Mouse (Mus musculus): ENCODE results near the gene Synpo2. TPM values are rescaled to one million over a fixed set of nuclear protein-coding genes. Genes with fewer than 3 reads are reported as not detected.
A peak's percentile ranks its signal among the peaks of the same experiment; 100 is the strongest.

Synpo2 gene
- polyA plus RNA-seq (2012; fragmentation: generic; extraction: Trizol), result 7.2 TPM
- long read RNA-seq, experiment 1, full-length matches to known transcripts, result 3 of 9 reads
- long read RNA-seq, experiment 1, partial matches to known transcripts, result 0 of 9 reads
- long read RNA-seq, experiment 1, other reads (novel, unspliced or antisense), result 6 of 9 reads
- long read RNA-seq, experiment 2, full-length matches to known transcripts, result 16 of 23 reads
- long read RNA-seq, experiment 2, partial matches to known transcripts, result 1 of 23 reads
- long read RNA-seq, experiment 2, other reads (novel, unspliced or antisense), result 6 of 23 reads

DNA sequence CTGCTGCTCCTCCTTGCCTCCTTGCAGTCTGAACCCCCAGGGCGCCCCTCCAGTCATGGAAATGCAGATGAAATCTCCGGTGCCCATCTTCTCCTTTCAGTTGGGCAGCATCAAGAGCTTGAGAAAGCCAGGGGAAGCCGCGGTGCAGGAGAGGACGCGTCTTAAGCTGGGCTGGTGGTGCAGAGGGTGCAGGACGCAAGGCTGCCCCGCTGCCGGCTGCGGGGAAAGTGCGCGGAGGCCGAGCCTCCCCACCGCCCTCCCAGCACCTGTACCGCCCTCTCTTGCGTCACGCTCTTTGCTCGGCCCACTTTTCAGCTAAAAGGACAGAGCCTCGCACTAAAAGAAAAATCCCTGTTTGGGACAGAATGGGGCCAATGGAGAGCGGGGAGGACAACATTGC is at the start of gene Synpo2:
Gene Synpo2, minus strand, starts transcription at position 229 of the 400 bp plus-strand sequence.
- Histone ChIP-seq H3K4me3 (ENCODE audit: insufficient read depth, poor library complexity, severe bottlenecking) (peak within 1 kb of the TSS; percentile 26), H3K79me3 (ENCODE audit: low read depth) (no peaks in the 10 kb centered on the region), H3K36me3 (ENCODE audit: control insufficient read depth, insufficient read depth) (no peaks in the 10 kb centered on the region), H3ac (ENCODE audit: control insufficient read depth, insufficient read length, low read depth) (peak within 1 kb of the TSS; percentile 74), H3K79me2 (ENCODE audit: control insufficient read depth, insufficient read depth) (no peaks in the 10 kb centered on the region), H3K27me3 (ENCODE audit: control insufficient read depth, insufficient read depth, insufficient read length) (no peaks in the 10 kb centered on the region)
- no peak for TF ChIP-seq MYOG (IDR thresholded peaks at IDR 0.05; ENCODE audit: control insufficient read depth, extremely low read depth, insufficient read length)
- no peak for TF ChIP-seq CTCF (IDR thresholded peaks at IDR 0.05; ENCODE audit: control insufficient read depth, insufficient read depth, insufficient read length)
- TF ChIP-seq CEBPB (IDR thresholded peaks at IDR 0.05; ENCODE audit: low read depth), result peak; percentile 29

DNA sequence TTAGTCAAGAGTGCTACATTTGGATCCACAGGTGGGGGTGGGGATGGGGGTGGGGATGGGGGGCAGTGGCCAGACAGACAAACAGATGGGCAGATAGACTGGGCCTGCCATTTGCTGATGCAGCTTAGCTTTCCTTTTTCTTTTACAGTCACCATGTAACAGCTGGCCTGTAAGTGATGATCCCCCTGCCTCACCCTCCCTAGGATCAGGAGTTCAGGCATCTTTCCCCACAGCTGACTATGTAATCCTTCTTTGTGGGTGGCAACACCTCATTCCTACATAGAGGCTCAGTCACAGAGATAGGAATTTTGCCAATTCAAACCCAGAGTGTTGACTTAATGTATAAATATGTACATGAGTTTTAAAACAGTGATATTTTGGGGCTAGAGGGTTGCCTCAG is 49.7 kb upstream of the Synpo2 start:
- Histone ChIP-seq H3K79me3 (ENCODE audit: low read depth) (peaks cover 30% of the 10 kb centered on the region), H3ac (ENCODE audit: control insufficient read depth, insufficient read length, low read depth) (no peak overlapping the region), H3K79me2 (ENCODE audit: control insufficient read depth, insufficient read depth) (peaks cover 96% of the 10 kb centered on the region), H3K27me3 (ENCODE audit: control insufficient read depth, insufficient read depth, insufficient read length) (no peaks in the 10 kb centered on the region), H3K36me3 (ENCODE audit: control insufficient read depth, insufficient read depth) (peaks cover 52% of the 10 kb centered on the region), H3K4me3 (ENCODE audit: insufficient read depth, poor library complexity, severe bottlenecking) (no peak overlapping the region)
- no peak for TF ChIP-seq CEBPB (IDR thresholded peaks at IDR 0.05; ENCODE audit: low read depth)
- TF ChIP-seq FOSL1 (IDR thresholded peaks at IDR 0.05; ENCODE audit: insufficient read depth, low read length, poor library complexity, severe bottlenecking), result no peak
- TF ChIP-seq MYOD1 (IDR thresholded peaks at IDR 0.05; ENCODE audit: control insufficient read depth, insufficient read length, low read depth), result no peak
- no peak for TF ChIP-seq MYOG (IDR thresholded peaks at IDR 0.05; ENCODE audit: control insufficient read depth, extremely low read depth, insufficient read length)
- no peak for TF ChIP-seq USF1 (IDR thresholded peaks at IDR 0.05; ENCODE audit: low read depth)
- no peak for TF ChIP-seq MAX (IDR thresholded peaks at IDR 0.05)
- no peak for TF ChIP-seq CTCF (IDR thresholded peaks at IDR 0.05; ENCODE audit: control insufficient read depth, insufficient read depth, insufficient read length)

DNA sequence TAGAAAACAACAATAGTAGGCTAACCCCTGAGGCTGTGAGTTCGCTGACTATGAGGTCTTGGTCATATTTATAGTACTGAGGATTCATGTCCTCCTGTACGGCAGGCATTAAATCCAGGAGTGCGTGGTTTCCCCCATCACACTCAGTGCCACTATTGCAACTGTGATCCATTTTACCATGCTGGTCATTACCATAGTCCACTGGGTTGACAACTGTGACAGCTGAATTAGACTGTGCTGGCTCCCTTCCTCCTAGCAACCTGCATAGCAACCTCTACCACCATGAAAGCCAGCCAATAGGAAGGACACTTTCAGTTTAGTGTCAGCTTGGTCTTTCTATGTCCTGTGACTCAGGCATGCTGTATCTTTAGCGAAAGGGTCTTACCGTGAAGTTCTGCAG is 48.3 kb upstream of the Synpo2 start:
- no peak overlapping the region for H3ac ChIP-seq (ENCODE audit: control insufficient read depth, insufficient read length, low read depth)
- peaks cover 88% of the 10 kb centered on the region for H3K79me2 ChIP-seq (ENCODE audit: control insufficient read depth, insufficient read depth)
- H3K79me3 ChIP-seq (ENCODE audit: low read depth), result peaks cover 33% of the 10 kb centered on the region
- peaks cover 55% of the 10 kb centered on the region for H3K36me3 ChIP-seq (ENCODE audit: control insufficient read depth, insufficient read depth)
- no peak overlapping the region for H3K4me3 ChIP-seq (ENCODE audit: insufficient read depth, poor library complexity, severe bottlenecking)
- TF ChIP-seq FOSL1 (IDR thresholded peaks at IDR 0.05; ENCODE audit: insufficient read depth, low read length, poor library complexity, severe bottlenecking) (no peak), MYOG (IDR thresholded peaks at IDR 0.05; ENCODE audit: control insufficient read depth, extremely low read depth, insufficient read length) (no peak), MAX (IDR thresholded peaks at IDR 0.05) (no peak), USF1 (IDR thresholded peaks at IDR 0.05; ENCODE audit: low read depth) (no peak), MYOD1 (IDR thresholded peaks at IDR 0.05; ENCODE audit: control insufficient read depth, insufficient read length, low read depth) (no peak), CTCF (IDR thresholded peaks at IDR 0.05; ENCODE audit: control insufficient read depth, insufficient read depth, insufficient read length) (no peak)
- no peaks in the 10 kb centered on the region for H3K27me3 ChIP-seq (ENCODE audit: control insufficient read depth, insufficient read depth, insufficient read length)

DNA sequence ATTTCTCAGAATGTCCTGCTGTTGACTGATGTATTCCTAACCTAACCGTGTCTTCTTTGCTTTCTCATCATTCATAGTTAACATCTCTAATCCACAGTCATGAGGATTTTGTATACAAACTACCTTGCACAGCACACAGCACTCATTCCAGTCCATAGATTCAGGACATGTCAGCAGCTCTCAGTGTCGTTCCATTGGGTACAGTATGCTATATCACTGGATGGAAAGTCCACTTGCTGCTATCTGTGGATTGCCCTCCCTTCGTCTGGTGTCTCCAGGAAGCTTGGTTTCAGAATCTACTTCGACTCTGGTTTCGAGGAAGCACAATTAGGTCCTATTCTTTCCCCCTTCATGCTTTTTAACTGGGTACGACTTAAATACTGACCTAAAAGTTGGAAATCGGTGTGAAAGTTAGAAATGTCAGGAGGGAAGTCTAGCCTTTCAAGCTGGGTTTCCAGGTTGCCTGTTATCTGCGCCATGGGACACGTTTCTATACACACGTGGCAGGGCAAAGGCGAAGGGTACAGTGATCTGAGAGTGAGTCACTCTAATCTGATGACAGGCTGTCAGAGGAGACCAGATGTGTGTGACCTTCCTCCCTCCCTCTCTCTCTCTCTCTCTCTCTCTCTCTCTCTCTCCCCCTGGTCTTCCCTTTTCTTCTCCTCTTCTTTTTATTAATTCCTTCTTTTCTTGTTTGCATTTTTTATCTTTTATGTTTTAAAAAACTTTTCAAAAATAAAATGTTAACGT is 47.1 kb upstream of the Synpo2 start:
- Histone ChIP-seq H3K27me3 (ENCODE audit: control insufficient read depth, insufficient read depth, insufficient read length) (no peaks in the 10 kb centered on the region), H3K36me3 (ENCODE audit: control insufficient read depth, insufficient read depth) (peaks cover 58% of the 10 kb centered on the region), H3K79me3 (ENCODE audit: low read depth) (peaks cover 31% of the 10 kb centered on the region), H3ac (ENCODE audit: control insufficient read depth, insufficient read length, low read depth) (no peak overlapping the region), H3K79me2 (ENCODE audit: control insufficient read depth, insufficient read depth) (peaks cover 86% of the 10 kb centered on the region), H3K4me3 (ENCODE audit: insufficient read depth, poor library complexity, severe bottlenecking) (no peak overlapping the region)
- TF ChIP-seq USF1 (IDR thresholded peaks at IDR 0.05; ENCODE audit: low read depth) (no peak), CEBPB (IDR thresholded peaks at IDR 0.05; ENCODE audit: low read depth) (no peak), FOSL1 (IDR thresholded peaks at IDR 0.05; ENCODE audit: insufficient read depth, low read length, poor library complexity, severe bottlenecking) (peak; percentile 13), MYOG (IDR thresholded peaks at IDR 0.05; ENCODE audit: control insufficient read depth, extremely low read depth, insufficient read length) (no peak), MAX (IDR thresholded peaks at IDR 0.05) (peak; percentile 58), MYOD1 (IDR thresholded peaks at IDR 0.05; ENCODE audit: control insufficient read depth, insufficient read length, low read depth) (no peak)

DNA sequence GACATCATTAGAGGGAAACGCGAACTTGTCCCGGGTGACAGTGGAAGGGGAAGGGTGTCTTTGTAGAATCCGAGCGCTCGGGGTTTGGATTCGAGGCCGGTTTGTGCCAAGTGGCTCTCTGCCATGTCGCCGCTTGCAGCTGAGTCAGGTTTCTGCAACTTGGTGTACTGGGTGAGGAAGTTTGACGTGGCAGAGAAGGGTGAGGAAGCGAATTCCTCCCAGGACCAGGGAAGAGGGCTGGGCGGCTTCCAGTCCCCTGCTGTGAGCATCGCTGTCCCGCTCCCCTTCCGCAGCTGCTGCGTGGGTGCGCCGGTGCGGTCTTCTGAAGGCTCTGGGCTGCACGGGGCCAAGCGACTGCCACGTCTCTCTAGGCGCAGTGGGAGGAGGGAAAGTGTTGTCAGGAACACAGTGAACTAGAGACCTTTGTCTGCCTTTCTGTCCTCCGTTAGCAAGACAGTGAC is 31.8 kb upstream of the Synpo2 start:
- no peaks in the 10 kb centered on the region for H3K27me3 ChIP-seq (ENCODE audit: control insufficient read depth, insufficient read depth, insufficient read length)
- peaks cover 50% of the 10 kb centered on the region for H3K79me2 ChIP-seq (ENCODE audit: control insufficient read depth, insufficient read depth)
- H3K36me3 ChIP-seq (ENCODE audit: control insufficient read depth, insufficient read depth), result peaks cover 39% of the 10 kb centered on the region
- TF ChIP-seq CEBPB (IDR thresholded peaks at IDR 0.05; ENCODE audit: low read depth) (no peak), MAX (IDR thresholded peaks at IDR 0.05) (peak; percentile 14)
- H3K79me3 ChIP-seq (ENCODE audit: low read depth), result peaks cover 40% of the 10 kb centered on the region
- peak overlapping the region; percentile 89 for H3K4me3 ChIP-seq (ENCODE audit: insufficient read depth, poor library complexity, severe bottlenecking)
- peak overlapping the region; percentile 91 for H3ac ChIP-seq (ENCODE audit: control insufficient read depth, insufficient read length, low read depth)

Data from C2C12 (cell line).